Mouse (Mus musculus): Measurements from ENCODE around the gene Kif26b.

Gene Kif26b

GRCm38 (mm10) chr1:178542415-178542814, 13.5 kb downstream of the Kif26b start:
- DNase-seq: no peak

GRCm38 (mm10) chr1:178542990-178543944, 14.3 kb downstream of the Kif26b start:
- no peak for DNase-seq

GRCm38 (mm10) chr1:178544585-178544984, 15.7 kb downstream of the Kif26b start:
- no peak for DNase-seq

DNA sequence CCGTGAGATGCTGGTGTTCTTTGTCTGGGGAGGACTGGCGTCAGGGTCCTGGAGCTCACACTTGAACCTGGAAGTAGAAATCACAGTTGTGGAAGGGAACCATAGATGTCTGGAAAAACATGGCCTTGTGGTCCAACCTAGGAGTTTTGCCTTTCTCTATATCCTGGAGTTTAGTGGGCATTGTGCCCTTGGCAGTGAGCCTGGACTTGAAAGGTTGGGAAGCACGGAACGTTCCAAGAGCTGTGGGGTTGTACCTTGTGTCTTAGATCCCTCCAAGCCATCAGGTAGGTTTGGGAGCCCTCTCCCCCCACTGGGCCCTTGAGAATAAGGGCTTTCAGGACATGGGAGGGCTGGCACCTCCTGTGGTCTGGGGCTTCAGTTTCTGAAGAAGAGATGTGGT, 20.7 kb downstream of the Kif26b start:
- peak in 1 of 2 experiments; percentile 10 for DNase-seq

- no peak for DNase-seq
These were observed 21.6 kb downstream of the Kif26b start for GRCm38 (mm10) chr1:178550477-178551047.

GRCm38 (mm10) chr1:178552278-178552897, 23.5 kb downstream of the Kif26b start:
- DNase-seq: no peak

DNA sequence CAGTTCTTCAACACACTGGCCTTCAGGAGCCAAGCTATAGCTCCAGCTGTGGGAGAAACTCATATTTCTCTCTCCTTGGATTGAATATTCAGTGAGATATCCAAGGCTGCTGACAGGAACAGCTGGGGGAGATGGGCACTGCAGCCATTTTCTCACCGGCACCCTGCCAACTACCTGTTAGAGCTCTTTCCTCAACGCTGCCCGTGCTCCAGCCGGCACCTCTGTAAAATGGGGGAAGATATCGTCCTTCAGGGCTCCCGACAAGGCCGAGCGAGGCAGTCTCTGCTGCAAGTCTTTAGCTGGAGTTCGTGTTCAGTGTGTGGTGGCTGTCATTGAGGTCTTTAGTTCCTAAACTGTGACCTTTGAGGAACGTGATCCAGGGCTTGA, 24.0 kb downstream of the Kif26b start:
- no peak for DNase-seq

- DNase-seq: no peak
These were observed 27.3 kb downstream of the Kif26b start for GRCm38 (mm10) chr1:178556226-178556625.

GRCm38 (mm10) chr1:178560043-178560442, 31.1 kb downstream of the Kif26b start:
- no peak for DNase-seq

GRCm38 (mm10) chr1:178563834-178564233, 34.9 kb downstream of the Kif26b start:
- no peak for DNase-seq

GRCm38 (mm10) chr1:178564800-178565199, 35.9 kb downstream of the Kif26b start:
- DNase-seq: no peak

GRCm38 (mm10) chr1:178568551-178569545, 39.9 kb downstream of the Kif26b start:
- DNase-seq: no peak

DNA sequence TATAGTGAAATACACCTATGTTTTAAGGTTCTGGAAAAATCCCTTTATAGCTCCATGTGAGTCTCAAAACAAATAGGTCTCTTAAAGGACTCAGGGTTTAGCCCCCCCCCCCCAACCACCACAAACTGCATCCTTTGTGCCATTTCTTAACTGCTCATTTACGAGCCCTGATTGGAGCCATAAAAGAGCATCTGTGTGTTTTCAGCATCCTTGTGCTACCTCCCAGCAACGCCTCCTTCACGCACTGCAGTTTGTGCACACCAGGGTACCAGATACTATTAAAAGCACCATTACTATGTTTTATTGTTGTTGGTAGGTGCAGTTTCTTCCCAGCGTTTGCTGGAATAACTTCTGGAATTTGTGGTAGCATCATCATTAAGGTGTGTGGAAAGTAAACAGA, 42.1 kb downstream of the Kif26b start:
- DNase-seq: no peak

- no peak for DNase-seq
These were observed 43.0 kb downstream of the Kif26b start for GRCm38 (mm10) chr1:178571885-178572444.

DNA sequence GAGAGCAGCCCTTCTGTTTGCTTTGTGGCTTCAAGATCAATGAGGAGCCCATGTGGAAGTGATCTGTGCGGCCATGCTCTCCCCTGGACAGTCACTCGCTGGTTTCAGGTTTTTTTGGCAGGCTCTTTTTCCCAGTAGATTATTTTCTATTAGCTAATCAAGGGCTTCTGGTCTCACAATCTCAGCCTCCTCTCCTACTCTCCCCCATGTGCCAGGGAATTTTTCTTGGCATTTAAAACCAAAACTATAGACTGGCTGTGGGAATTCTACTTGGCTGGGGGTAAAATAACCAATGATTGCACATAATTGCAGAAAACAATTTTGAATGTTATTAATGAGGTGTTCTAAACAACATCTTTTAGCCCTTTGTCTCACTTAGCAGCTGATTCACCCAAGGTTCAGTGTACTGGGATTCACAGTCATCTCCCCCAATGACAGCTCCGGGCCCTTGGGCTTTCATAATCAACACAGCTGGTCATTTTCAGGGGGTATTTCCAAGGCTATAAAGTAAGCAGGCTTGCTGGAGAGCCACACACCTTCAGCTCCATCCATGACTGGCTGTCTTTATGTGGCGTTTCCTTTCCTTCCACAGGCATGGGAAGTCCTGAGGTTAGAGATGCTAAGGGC, 44.6 kb downstream of the Kif26b start:
- no peak for DNase-seq

DNA sequence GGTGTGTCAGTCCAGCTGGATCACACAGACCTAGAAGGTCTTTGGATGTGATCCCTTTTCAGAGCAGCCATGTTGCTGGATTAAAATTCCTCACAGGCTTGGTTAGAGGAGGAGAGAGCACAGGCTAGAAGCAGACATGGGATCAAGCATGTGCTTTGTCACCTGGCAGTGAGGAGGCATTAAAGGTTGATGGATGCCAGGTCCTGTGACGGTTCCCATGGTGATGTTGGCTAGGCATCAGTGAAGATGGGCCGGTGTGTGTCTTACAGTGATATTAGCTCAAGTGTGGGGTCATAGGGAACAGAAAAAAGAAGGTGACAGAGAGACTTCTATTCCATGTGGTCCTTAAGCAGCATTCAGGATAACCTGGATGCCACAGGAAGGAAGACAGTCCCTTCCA, 46.8 kb downstream of the Kif26b start:
- DNase-seq: no peak

DNA sequence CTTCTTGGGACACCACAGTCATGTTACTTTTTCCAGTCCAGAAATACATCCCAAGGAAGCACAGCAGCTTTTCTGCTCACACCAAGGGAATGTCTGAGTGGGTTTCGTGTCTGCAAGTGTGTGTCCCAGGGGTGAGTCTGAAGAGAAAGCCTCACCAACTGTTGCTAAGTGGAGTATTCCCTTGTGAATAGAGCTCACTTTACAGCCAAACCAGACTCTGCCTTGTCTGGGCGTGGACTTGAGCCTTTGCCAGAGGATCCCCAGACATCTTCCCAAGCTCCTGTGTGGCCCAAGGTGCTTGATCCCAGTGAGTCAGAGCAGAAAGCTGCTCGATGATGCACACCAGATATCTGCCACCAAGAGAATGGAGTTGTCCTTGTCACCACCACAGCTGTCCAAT, 48.0 kb downstream of the Kif26b start:
- DNase-seq: no peak

GRCm38 (mm10) chr1:178585366-178586020, 56.6 kb downstream of the Kif26b start:
- peak in 1 of 2 experiments; percentile 3 for DNase-seq

DNA sequence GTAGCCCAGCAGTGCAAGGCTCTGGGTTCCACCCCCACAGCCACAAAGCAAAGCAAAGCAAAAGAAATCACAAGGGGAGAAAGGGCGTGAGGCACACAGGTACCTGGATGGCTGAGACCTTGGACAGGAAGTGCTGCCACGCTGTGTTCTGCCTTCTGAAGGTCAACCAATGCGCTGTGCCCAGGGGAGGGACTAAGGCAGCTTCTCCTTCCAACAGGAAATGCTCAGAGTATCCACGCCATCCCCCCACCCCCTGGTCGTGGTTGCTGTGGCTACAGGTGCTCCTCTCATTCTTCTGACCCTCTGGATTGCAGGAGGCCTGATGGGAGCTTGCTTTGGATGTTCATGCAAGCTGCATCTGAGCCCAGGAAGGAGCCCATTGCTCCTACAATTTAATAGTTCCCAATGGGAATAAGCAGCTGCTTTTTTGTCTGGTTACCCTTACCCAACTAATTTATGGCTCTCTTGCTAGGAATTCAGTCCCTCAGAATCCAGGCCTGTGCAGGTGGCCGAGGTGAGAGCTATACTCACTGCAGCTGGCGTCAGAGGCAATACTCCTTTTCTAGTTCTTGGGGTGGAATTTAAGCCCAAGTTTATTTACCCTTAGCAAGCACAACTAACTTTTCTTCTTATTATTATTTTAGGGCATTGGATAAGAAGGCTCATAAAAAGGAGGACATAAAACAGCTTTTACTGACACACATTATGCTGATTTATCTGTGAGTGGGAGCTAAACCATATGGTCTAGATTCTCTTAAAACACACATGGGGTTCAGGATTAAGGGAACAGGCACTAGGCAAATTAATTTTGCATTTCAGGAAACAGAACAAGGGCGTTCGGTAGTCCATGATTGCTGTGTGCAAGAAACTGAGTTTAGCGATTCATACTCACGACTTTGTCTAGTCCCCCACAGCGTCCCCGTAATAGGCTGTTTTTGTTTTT, 61.6 kb downstream of the Kif26b start:
- DNase-seq: peak; percentile 8 to 36

DNA sequence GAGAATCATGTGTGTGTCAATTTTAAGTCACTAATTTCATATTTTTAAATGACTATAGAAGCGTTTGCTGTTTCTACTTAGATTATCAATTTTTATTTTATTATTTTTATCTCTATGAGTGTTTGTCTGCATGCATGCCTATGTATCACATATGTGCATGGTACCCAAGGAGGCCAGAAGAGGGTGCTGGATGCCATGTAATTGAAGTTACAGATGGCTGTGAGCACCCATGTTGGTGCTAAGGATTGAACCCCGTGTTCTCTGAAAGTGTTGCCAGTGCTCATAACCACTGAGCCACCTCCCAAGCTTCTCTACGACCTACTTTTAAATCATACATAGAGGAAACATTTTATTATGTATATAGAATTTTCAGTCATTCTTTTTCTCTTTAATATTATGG, 68.2 kb downstream of the Kif26b start:
- DNase-seq: no peak
